Mouse (Mus musculus): ENCODE results near the gene Crybg1. TPM values are rescaled to one million over a fixed set of nuclear protein-coding genes. Genes with fewer than 3 reads are reported as not detected.
A peak's percentile ranks its signal among the peaks of the same experiment; 100 is the strongest.

Crybg1 gene
- polyA plus RNA-seq, 1 experiment, result 5.9 TPM

- Histone ChIP-seq H3K27me3 (ENCODE audit: control insufficient read depth, insufficient read depth, low read length) (no peaks in the 10 kb centered on the region), H3K36me3 (ENCODE audit: control insufficient read depth, insufficient read depth, low read length) (no peaks in the 10 kb centered on the region), H3K4me1 (ENCODE audit: control insufficient read depth, insufficient read depth, insufficient read length) (no peaks in the 10 kb centered on the region), H3K4me3 (ENCODE audit: extremely low read depth, insufficient read depth, insufficient read length) (no peak overlapping the region), H3K27ac (ENCODE audit: insufficient read depth, low read length) (no peak overlapping the region)
- 75% methylated on average over 4 of the region's 4 CpGs for WGBS
- TF ChIP-seq POLR2A (IDR thresholded peaks at IDR 0.05; ENCODE audit: low read depth, low read length), result no peak
- no peak for TF ChIP-seq CTCF (IDR thresholded peaks at IDR 0.05; ENCODE audit: extremely low read depth, insufficient read depth, insufficient read length, insufficient replicate concordance)
- DNase-seq (ENCODE audit: low read depth in 1 of 2, low spot score in 2 of 2), result no peak
Measured at GRCm38 (mm10) chr10:44013885-44014284, 134.8 kb downstream of the Crybg1 start.

GRCm38 (mm10) chr10:44011408-44011807, 137.2 kb downstream of the Crybg1 start:
- Histone ChIP-seq H3K4me3 (ENCODE audit: extremely low read depth, insufficient read depth, insufficient read length) (no peak overlapping the region), H3K27me3 (ENCODE audit: control insufficient read depth, insufficient read depth, low read length) (no peaks in the 10 kb centered on the region), H3K27ac (ENCODE audit: insufficient read depth, low read length) (no peak overlapping the region), H3K36me3 (ENCODE audit: control insufficient read depth, insufficient read depth, low read length) (no peaks in the 10 kb centered on the region), H3K4me1 (ENCODE audit: control insufficient read depth, insufficient read depth, insufficient read length) (no peaks in the 10 kb centered on the region)
- 49% methylated on average over 7 of the region's 7 CpGs for WGBS
- TF ChIP-seq POLR2A (IDR thresholded peaks at IDR 0.05; ENCODE audit: low read depth, low read length) (no peak), CTCF (IDR thresholded peaks at IDR 0.05; ENCODE audit: extremely low read depth, insufficient read depth, insufficient read length, insufficient replicate concordance) (no peak)
- DNase-seq (ENCODE audit: low read depth in 1 of 2, low spot score in 2 of 2), result no peak

- no peak for DNase-seq (ENCODE audit: low read depth in 1 of 2, low spot score in 2 of 2)
- no peaks in the 10 kb centered on the region for H3K36me3 ChIP-seq (ENCODE audit: control insufficient read depth, insufficient read depth, low read length)
- peaks cover 7% of the 10 kb centered on the region; the same call in 1 of the 2 replicates for H3K27me3 ChIP-seq (ENCODE audit: control insufficient read depth, insufficient read depth, low read length)
- peaks cover 12% of the 10 kb centered on the region for H3K4me1 ChIP-seq (ENCODE audit: control insufficient read depth, insufficient read depth, insufficient read length)
- no peak for TF ChIP-seq POLR2A (IDR thresholded peaks at IDR 0.05; ENCODE audit: low read depth, low read length)
- no peak for TF ChIP-seq CTCF (IDR thresholded peaks at IDR 0.05; ENCODE audit: extremely low read depth, insufficient read depth, insufficient read length, insufficient replicate concordance)
- H3K27ac ChIP-seq (ENCODE audit: insufficient read depth, low read length), result no peak overlapping the region
- no peak overlapping the region for H3K4me3 ChIP-seq (ENCODE audit: extremely low read depth, insufficient read depth, insufficient read length)
Measured at GRCm38 (mm10) chr10:44008808-44009207, 139.8 kb downstream of the Crybg1 start.

- Histone ChIP-seq H3K36me3 (ENCODE audit: control insufficient read depth, insufficient read depth, low read length) (no peaks in the 10 kb centered on the region), H3K4me1 (ENCODE audit: control insufficient read depth, insufficient read depth, insufficient read length) (peaks cover 12% of the 10 kb centered on the region), H3K27me3 (ENCODE audit: control insufficient read depth, insufficient read depth, low read length) (peaks cover 7% of the 10 kb centered on the region; the same call in 1 of the 2 replicates), H3K4me3 (ENCODE audit: extremely low read depth, insufficient read depth, insufficient read length) (no peak overlapping the region), H3K27ac (ENCODE audit: insufficient read depth, low read length) (no peak overlapping the region)
- TF ChIP-seq CTCF (IDR thresholded peaks at IDR 0.05; ENCODE audit: extremely low read depth, insufficient read depth, insufficient read length, insufficient replicate concordance) (no peak), POLR2A (IDR thresholded peaks at IDR 0.05; ENCODE audit: low read depth, low read length) (no peak)
- 91% methylated on average over 4 of the region's 4 CpGs for WGBS
- no peak for DNase-seq (ENCODE audit: low read depth in 1 of 2, low spot score in 2 of 2)
Measured at GRCm38 (mm10) chr10:44006815-44007214, 141.8 kb downstream of the Crybg1 start.

GRCm38 (mm10) chr10:44005677-44006641, 142.7 kb downstream of the Crybg1 start:
- Histone ChIP-seq H3K27me3 (ENCODE audit: control insufficient read depth, insufficient read depth, low read length) (peaks cover 7% of the 10 kb centered on the region; the same call in 1 of the 2 replicates), H3K4me3 (ENCODE audit: extremely low read depth, insufficient read depth, insufficient read length) (peak overlapping the region; percentile 6; the same call in 1 of the 2 replicates), H3K36me3 (ENCODE audit: control insufficient read depth, insufficient read depth, low read length) (no peaks in the 10 kb centered on the region), H3K27ac (ENCODE audit: insufficient read depth, low read length) (no peak overlapping the region), H3K4me1 (ENCODE audit: control insufficient read depth, insufficient read depth, insufficient read length) (peaks cover 12% of the 10 kb centered on the region)
- TF ChIP-seq POLR2A (IDR thresholded peaks at IDR 0.05; ENCODE audit: low read depth, low read length) (no peak), CTCF (IDR thresholded peaks at IDR 0.05; ENCODE audit: extremely low read depth, insufficient read depth, insufficient read length, insufficient replicate concordance) (no peak)
- 17% methylated on average over 40 of the region's 40 CpGs for WGBS
- peak in 1 of 2 experiments; percentile 39 for DNase-seq (ENCODE audit: low read depth in 1 of 2, low spot score in 2 of 2)

- H3K27me3 ChIP-seq (ENCODE audit: control insufficient read depth, insufficient read depth, low read length), result peaks cover 7% of the 10 kb centered on the region; the same call in 1 of the 2 replicates
- WGBS, result 5% methylated on average over 33 of the region's 33 CpGs
Measured at GRCm38 (mm10) chr10:44004221-44004751, 144.4 kb downstream of the Crybg1 start.

More at GRCm38 (mm10) chr10:44004221-44004751, 144.4 kb downstream of the Crybg1 start:
- Histone ChIP-seq H3K27ac (ENCODE audit: insufficient read depth, low read length) (no peak overlapping the region), H3K4me1 (ENCODE audit: control insufficient read depth, insufficient read depth, insufficient read length) (peaks cover 12% of the 10 kb centered on the region), H3K4me3 (ENCODE audit: extremely low read depth, insufficient read depth, insufficient read length) (peak overlapping the region; percentile 97), H3K36me3 (ENCODE audit: control insufficient read depth, insufficient read depth, low read length) (no peaks in the 10 kb centered on the region)
- no peak for TF ChIP-seq CTCF (IDR thresholded peaks at IDR 0.05; ENCODE audit: extremely low read depth, insufficient read depth, insufficient read length, insufficient replicate concordance)
- TF ChIP-seq POLR2A (IDR thresholded peaks at IDR 0.05; ENCODE audit: low read depth, low read length), result no peak
- DNase-seq (ENCODE audit: low read depth in 1 of 2, low spot score in 2 of 2), result peak in 1 of 2 experiments; percentile 28

All from spleen, adult 2 months (tissue).